Mouse (Mus musculus) ES-E14 (cell line): ENCODE data around the gene Tuba4a. TPM values are rescaled to one million over a fixed set of nuclear protein-coding genes. Genes with fewer than 3 reads are reported as not detected.

Experiments
- DNase-seq: peaks from one replicate; pipeline ENCODE4 v3.0.0-alpha.2; 2013; ENCODE audit warnings: low read depth, low spot score
- H3K27ac ChIP-seq: 2 replicates; pipeline ENCODE4 v1.5.1; 2012; ENCODE audit warnings: low read depth, mild to moderate bottlenecking, low read length, moderate library complexity, mixed read lengths; ENCODE audit not compliant: poor library complexity, insufficient read depth, severe bottlenecking
- H3K36me3 ChIP-seq: 2 replicates; pipeline ENCODE4 v1.6.1; 2012; ENCODE audit warnings: mild to moderate bottlenecking, low read length, moderate library complexity, mixed read lengths; ENCODE audit not compliant: control insufficient read depth, poor library complexity, insufficient read depth, severe bottlenecking
- H3K4me1 ChIP-seq, 2 experiments: fragments of 150-350 bp in 1 of 2; sonication (generic) in 1 of 2; 2 replicates each; pipeline ENCODE4 v1.6.1; 2012; ENCODE audit warnings: low read length in 2 of 2, mild to moderate bottlenecking in 1 of 2, mixed read lengths in 1 of 2; ENCODE audit not compliant: control insufficient read depth in 2 of 2, insufficient read depth in 2 of 2, poor library complexity in 1 of 2
- H3K4me3 ChIP-seq, 2 experiments: fragments of 150-350 bp in 1 of 2; sonication (generic) in 1 of 2; 2 replicates each; pipeline ENCODE4 v1.5.1; 2012; ENCODE audit warnings: low read length in 2 of 2, low read depth in 1 of 2, mild to moderate bottlenecking in 1 of 2, mixed read lengths in 1 of 2; ENCODE audit not compliant: insufficient read depth in 1 of 2, poor library complexity in 1 of 2, severe bottlenecking in 1 of 2
- H3K9ac ChIP-seq: 2 replicates; pipeline ENCODE4 v1.6.1; 2012; ENCODE audit warnings: low read depth, mild to moderate bottlenecking, low read length, mixed read lengths; ENCODE audit not compliant: poor library complexity, insufficient read depth, severe bottlenecking
- H3K9me3 ChIP-seq: fragments of 150-350 bp; sonication (generic); 2 replicates; pipeline ENCODE4 v1.6.1; 2012; ENCODE audit warnings: low read depth, mild to moderate bottlenecking, low read length; ENCODE audit not compliant: control insufficient read depth, insufficient read depth
- CHD2 ChIP-seq: IDR thresholded peaks from 2 replicates; pipeline ENCODE4 v1.6.1; 2014; ENCODE audit warnings: mild to moderate bottlenecking, low read depth, low read length, inconsistent platforms
- HCFC1 ChIP-seq: IDR thresholded peaks from 2 replicates; pipeline ENCODE4 v1.6.1; 2012; ENCODE audit warnings: low read length, inconsistent platforms, borderline replicate concordance; ENCODE audit not compliant: insufficient read depth
- MAFK ChIP-seq: IDR thresholded peaks from 2 replicates; pipeline ENCODE4 v1.6.1; 2014; ENCODE audit warnings: mild to moderate bottlenecking, low read depth, low read length, inconsistent platforms; ENCODE audit not compliant: insufficient read depth
- ZC3H11A ChIP-seq: IDR thresholded peaks from 2 replicates; pipeline ENCODE4 v1.6.1; 2012; ENCODE audit warnings: low read depth, mild to moderate bottlenecking, inconsistent platforms, low read length, borderline replicate concordance
- ZNF384 ChIP-seq: IDR thresholded peaks from 2 replicates; pipeline ENCODE4 v1.6.1; 2012; ENCODE audit warnings: low read depth, low read length, inconsistent platforms
- in situ Hi-C, 2 experiments: fragments of 600-800 bp; cut with MboI; formaldehyde crosslinking; loops; one replicate each; pipeline ENCODE4 v1.15.1; 2025; ENCODE audit warnings: low sequenced_read_pairs in 2 of 2, inconsistent platforms in 1 of 2; ENCODE audit not compliant: unreplicated experiment in 2 of 2
- total RNA-seq: library from RNA; depleted of rRNA; stranded (reverse); fragments of 300-350 nt; gene quantifications from 2 replicates; pipeline ENCODE4 v1.2.3, GENCODE M21; 2012

Gene Tuba4a
- total RNA-seq, 1 experiment, result 110 TPM

DNA sequence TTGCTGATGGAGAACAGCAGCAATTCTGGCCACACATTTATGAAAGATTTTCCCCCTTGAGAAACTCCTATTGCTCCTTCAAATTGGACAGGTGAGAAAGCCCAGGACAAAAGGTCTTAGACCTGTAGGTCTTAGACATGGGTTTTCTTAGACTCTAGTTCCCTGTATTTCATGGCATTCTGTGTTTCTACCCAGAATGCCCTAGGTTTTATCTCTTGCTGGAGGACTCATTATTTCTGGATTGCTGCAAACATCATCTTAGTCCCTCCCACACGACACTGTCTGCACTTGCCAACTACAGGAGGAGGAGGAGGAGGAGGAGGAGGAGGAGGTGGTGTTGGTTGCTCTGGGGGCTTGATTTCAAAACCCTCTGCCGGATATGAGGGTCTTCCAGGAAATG, 6.5 kb upstream of the Tuba4a start:
- in situ Hi-C loops, result no loop called here
- H3K9me3 ChIP-seq, result no peaks in the 10 kb centered on the region
- no peak for TF ChIP-seq HCFC1
- no peak for TF ChIP-seq CHD2
- no peak for TF ChIP-seq MAFK
- TF ChIP-seq ZC3H11A, result no peak
- TF ChIP-seq ZNF384, result no peak

DNA sequence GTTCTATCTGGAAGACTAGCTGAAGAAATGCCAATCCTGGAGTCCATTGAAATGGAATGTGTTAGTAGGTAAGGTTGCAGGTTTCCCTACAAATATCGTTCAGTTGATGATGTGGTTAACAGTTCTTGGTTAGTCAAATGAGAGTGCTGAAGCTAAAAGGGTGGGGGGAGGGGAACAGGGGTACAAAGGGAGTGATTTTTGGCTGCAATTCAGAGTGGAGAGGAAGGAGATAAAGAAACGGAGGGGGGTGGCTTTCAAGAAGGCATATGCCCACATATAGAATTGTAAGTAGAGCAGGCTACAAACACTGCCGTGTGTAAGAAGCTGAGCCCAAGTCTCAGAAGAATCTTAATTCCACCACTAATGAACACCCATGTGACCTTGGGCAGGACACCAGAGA, 5.8 kb upstream of the Tuba4a start:
- Histone ChIP-seq H3K36me3 (no peaks in the 10 kb centered on the region), H3K9me3 (no peaks in the 10 kb centered on the region), H3K27ac (no peak overlapping the region), H3K9ac (no peak overlapping the region), H3K4me3 (no peak overlapping the region), H3K4me1 (peaks cover 5 to 29% of the 10 kb centered on the region in 2 experiments)
- TF ChIP-seq CHD2 (no peak), MAFK (no peak), HCFC1 (no peak), ZNF384 (no peak), ZC3H11A (no peak)
- no peak for DNase-seq
- in situ Hi-C loops, result no loop called here

More for the DNA sequence above, 6.5 kb upstream of the Tuba4a start:
- H3K4me1 ChIP-seq, result peaks cover 3 to 29% of the 10 kb centered on the region in 2 experiments
- no peaks in the 10 kb centered on the region for H3K36me3 ChIP-seq
- H3K9ac ChIP-seq, result no peak overlapping the region
- no peak for DNase-seq
- H3K27ac ChIP-seq, result no peak overlapping the region
- H3K4me3 ChIP-seq, result no peak overlapping the region

DNA sequence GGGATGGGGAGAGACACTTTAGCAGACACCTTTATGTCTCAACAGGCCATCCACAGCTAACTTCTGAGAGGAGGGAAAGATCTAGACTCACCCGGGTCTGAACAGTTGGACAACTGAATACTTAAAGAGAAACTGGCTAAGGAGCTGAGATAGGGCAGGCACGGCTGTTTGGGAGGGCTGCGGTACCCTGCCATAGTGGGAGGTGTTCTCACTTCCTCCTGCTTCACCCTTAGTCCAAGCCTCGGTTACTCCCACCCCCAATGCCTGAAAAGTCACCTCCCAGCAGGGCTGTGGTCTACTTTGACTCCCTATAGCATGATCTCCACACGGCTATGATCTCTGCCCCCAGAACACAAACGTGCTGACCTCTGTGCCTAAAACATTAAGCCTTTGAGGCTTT, 3.9 kb upstream of the Tuba4a start:
- TF ChIP-seq ZNF384 (no peak), CHD2 (no peak), HCFC1 (no peak)
- H3K4me3 ChIP-seq, result no peak overlapping the region
- DNase-seq, result no peak
- H3K9me3 ChIP-seq, result no peaks in the 10 kb centered on the region
- no peak overlapping the region for H3K27ac ChIP-seq
- no peaks in the 10 kb centered on the region for H3K36me3 ChIP-seq
- no peak overlapping the region for H3K9ac ChIP-seq
- peaks cover 9 to 30% of the 10 kb centered on the region in 2 experiments for H3K4me1 ChIP-seq
- in situ Hi-C loops, result no loop called here

DNA sequence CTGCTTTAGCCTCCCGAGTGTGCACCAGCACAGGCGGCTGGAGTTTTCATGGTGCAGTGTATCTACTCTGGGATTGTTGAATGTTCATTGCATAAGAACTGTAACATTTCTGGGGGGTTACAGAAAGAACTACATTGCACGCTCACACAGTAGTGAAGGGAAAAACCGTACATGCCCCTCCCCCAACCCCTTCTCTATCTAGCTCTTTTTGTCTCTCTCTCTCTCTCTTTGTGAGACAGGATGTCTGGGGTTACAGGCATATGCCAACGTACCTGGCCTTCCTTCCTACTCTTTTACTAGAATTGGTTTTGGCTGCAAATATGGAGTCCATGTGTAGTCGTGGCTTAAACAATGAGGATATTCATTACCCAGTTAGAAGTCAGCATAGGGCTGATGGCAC, 3.3 kb upstream of the Tuba4a start:
- Histone ChIP-seq H3K4me3 (no peak overlapping the region), H3K4me1 (peaks cover 10 to 31% of the 10 kb centered on the region in 2 experiments), H3K36me3 (no peaks in the 10 kb centered on the region), H3K9me3 (no peaks in the 10 kb centered on the region), H3K9ac (no peak overlapping the region), H3K27ac (no peak overlapping the region)
- in situ Hi-C loops, result no loop called here
- DNase-seq, result no peak
- TF ChIP-seq ZC3H11A, result no peak
- TF ChIP-seq ZNF384, result no peak
- TF ChIP-seq MAFK, result no peak
- no peak for TF ChIP-seq CHD2
- TF ChIP-seq HCFC1, result no peak

DNA sequence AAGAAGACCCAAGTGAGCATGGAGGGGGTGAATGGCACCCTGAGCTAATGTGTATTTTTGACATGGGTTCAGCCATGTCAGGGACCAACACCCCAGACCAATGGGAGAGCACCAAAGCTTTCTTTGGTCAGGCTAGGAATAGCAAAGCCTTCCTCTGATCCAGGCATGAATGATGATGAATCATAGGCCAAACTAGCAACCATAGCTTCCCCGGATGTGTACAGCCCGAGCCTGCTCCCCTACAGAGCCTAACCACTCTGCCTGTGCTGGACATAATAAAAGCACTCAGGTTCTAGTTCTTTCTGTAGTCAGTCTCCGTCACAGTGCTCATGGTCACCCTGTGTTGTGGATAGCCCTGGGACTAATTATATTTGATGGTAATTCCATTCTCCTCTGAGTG, 1.9 kb upstream of the Tuba4a start:
- no peak overlapping the region for H3K27ac ChIP-seq
- H3K9ac ChIP-seq, result no peak overlapping the region
- no peak for DNase-seq
- no peak overlapping the region for H3K4me3 ChIP-seq
- peaks cover 9% of the 10 kb centered on the region; the same call in 1 of the 2 replicates for H3K36me3 ChIP-seq
- peaks cover 12 to 31% of the 10 kb centered on the region in 2 experiments for H3K4me1 ChIP-seq
- H3K9me3 ChIP-seq, result no peaks in the 10 kb centered on the region
- in situ Hi-C loops, result no loop called here
- TF ChIP-seq CHD2 (no peak), ZNF384 (no peak), HCFC1 (no peak), MAFK (no peak), ZC3H11A (no peak)
